Mouse (Mus musculus) heart, postnatal 0 days (tissue): ENCODE measurements around the gene Taar2. TPM values are rescaled to one million over a fixed set of nuclear protein-coding genes. Genes with fewer than 3 reads are reported as not detected.

ENCODE experiments used
- ATAC-seq: fragments of 200-750 bp; cut with Nextera tagmentation; 2 replicates; pipeline ENCODE4 v1.8.0; 2017; ENCODE audit warnings: low read depth, moderate number of reproducible peaks, moderate library complexity; ENCODE audit not compliant: insufficient read depth
- DNase-seq: peaks from one replicate; pipeline ENCODE4 v3.0.0-alpha.2; 2016; ENCODE audit warnings: low spot score
- H3K27ac ChIP-seq: fragments of 300-500 bp; sonication (generic); 2 replicates; pipeline ENCODE4 v1.5.1; 2014; ENCODE audit warnings: low read depth, mild to moderate bottlenecking
- H3K27me3 ChIP-seq: fragments of 300-500 bp; sonication (generic); 2 replicates; pipeline ENCODE4 v1.6.1; 2014; ENCODE audit warnings: low read length, mixed read lengths; ENCODE audit not compliant: control insufficient read depth, insufficient read depth
- H3K36me3 ChIP-seq: fragments of 300-500 bp; sonication (generic); replicated peaks from 2 replicates; pipeline ENCODE4 v1.6.1; 2014; ENCODE audit warnings: low read length, mixed read lengths; ENCODE audit not compliant: control insufficient read depth, insufficient read depth
- H3K4me1 ChIP-seq: fragments of 300-500 bp; sonication (generic); 2 replicates; pipeline ENCODE4 v1.6.1; 2014; ENCODE audit warnings: antibody characterized with exemption; ENCODE audit not compliant: control insufficient read depth, insufficient read depth
- H3K4me2 ChIP-seq: fragments of 300-500 bp; sonication (generic); 2 replicates; pipeline ENCODE4 v1.6.1; 2014; ENCODE audit warnings: low read depth, mild to moderate bottlenecking, low read length, moderate library complexity
- H3K4me3 ChIP-seq: fragments of 300-500 bp; sonication (generic); 2 replicates; pipeline ENCODE4 v1.5.1; 2014; ENCODE audit warnings: low read depth, low read length
- H3K9ac ChIP-seq: fragments of 300-500 bp; sonication (generic); replicated peaks from 2 replicates; pipeline ENCODE4 v1.6.1; 2014; ENCODE audit warnings: low read depth, low read length, mixed read lengths
- H3K9me3 ChIP-seq: fragments of 300-500 bp; sonication (generic); replicated peaks from 2 replicates; pipeline ENCODE4 v1.6.1; 2016; ENCODE audit warnings: low read length; ENCODE audit not compliant: control insufficient read depth
- CTCF ChIP-seq: IDR thresholded peaks from 2 replicates; pipeline ENCODE4 v1.5.1; 2016; ENCODE audit warnings: antibody characterized with exemption, control low read depth, low read depth
- EP300 ChIP-seq: IDR thresholded peaks from 2 replicates; pipeline ENCODE4 v1.6.1; 2016; ENCODE audit warnings: antibody characterized with exemption, low read depth
- WGBS: fragments of 180-500 bp; shearing (Covaris S2); extraction: QIAGEN DNeasy Blood & Tissue Kit; methylation state at CpG from one replicate; pipeline ENCODE4 v1.1.7; 2014; 5-methylcytosine and 5-hydroxymethylcytosine counted together
- polyA plus RNA-seq: library from polyadenylated mRNA; unstranded; fragments of >200 nt; fragmentation: Nextera tagmentation; extraction: Ambion mirVana; gene quantifications from 2 replicates; pipeline ENCODE4 v1.2.1, GENCODE M21; 2015
- total RNA-seq: library from RNA; depleted of rRNA; stranded (reverse); fragments of >200 nt; gene quantifications from 2 replicates; pipeline ENCODE4 v1.2.3, GENCODE M21; 2014; ENCODE audit warnings: low replicate concordance; rRNA removed

Gene Taar2
- total and polyA plus RNA-seq, 2 experiments from 2014 or later, result not detected

GRCm38 (mm10) chr10:23985546-23985945 lies 47.2 kb downstream of the Taar2 start, which contains the start of gene Taar6:
Gene Taar6 (minus strand): TSS chr10:23985646.
- H3K9ac ChIP-seq, result no peak within 1 kb of the TSS
- no peaks in the 10 kb centered on the region for H3K9me3 ChIP-seq

GRCm38 (mm10) chr10:23986419-23986818 lies 48.0 kb downstream of the Taar2 start:
- 77% methylated on average over 5 of the region's 5 CpGs for whole genome bisulfite sequencing
- Histone ChIP-seq H3K9ac (no peak overlapping the region), H3K9me3 (no peaks in the 10 kb centered on the region), H3K36me3 (no peaks in the 10 kb centered on the region), H3K4me1 (no peaks in the 10 kb centered on the region), H3K4me3 (no peak overlapping the region), H3K27ac (no peak overlapping the region), H3K4me2 (no peak overlapping the region), H3K27me3 (no peaks in the 10 kb centered on the region)
- ATAC-seq, result no peak
- no peak for TF ChIP-seq CTCF
- no peak for TF ChIP-seq EP300
- no peak for DNase-seq

More at GRCm38 (mm10) chr10:23985546-23985945, 47.2 kb downstream of the Taar2 start, which contains the start of gene Taar6:
- TF ChIP-seq EP300 (no peak), CTCF (no peak)
- Histone ChIP-seq H3K4me1 (no peaks in the 10 kb centered on the region), H3K4me2 (no peak within 1 kb of the TSS), H3K27me3 (no peaks in the 10 kb centered on the region), H3K4me3 (no peak within 1 kb of the TSS), H3K36me3 (no peaks in the 10 kb centered on the region), H3K27ac (no peak within 1 kb of the TSS)
- ATAC-seq (no peak), DNase-seq (no peak)
- 67% methylated on average over 8 of the region's 8 CpGs for WGBS

Other genes with a start within 250 kb of the Taar2 start
- 2,923 and 3,021 TPM in 2 replicates for gene Rps12, start 151.3 kb upstream of the Taar2 start, total RNA-seq
- 83.1 and 86.0 TPM in 2 replicates for gene Rps12, start 151.3 kb upstream of the Taar2 start, polyA plus RNA-seq
- 7.2 and 10.1 TPM in 2 replicates for gene Slc18b1, start 141.6 kb upstream of the Taar2 start, total RNA-seq
- 4.6 and 5.4 TPM in 2 replicates for gene Slc18b1, start 141.6 kb upstream of the Taar2 start, polyA plus RNA-seq
- gene Vnn3, start 87.1 kb upstream of the Taar2 start, total RNA-seq, result 0.62 TPM in 1 of 2 replicates, not detected in the other
- gene Vnn3, start 87.1 kb upstream of the Taar2 start, polyA plus RNA-seq, result 0.08 and 0.12 TPM in 2 replicates
- gene Vnn1, start 43.9 kb upstream of the Taar2 start, total RNA-seq, result 3.4 and 7.3 TPM in 2 replicates
- 0.68 and 0.74 TPM in 2 replicates for gene Vnn1, start 43.9 kb upstream of the Taar2 start, polyA plus RNA-seq
- not detected in 2 replicates for gene Taar1, start 18.2 kb upstream of the Taar2 start, total RNA-seq
- not detected in 2 replicates for gene Taar1, start 18.2 kb upstream of the Taar2 start, polyA plus RNA-seq
- not detected in 2 replicates for gene Taar3, start 11.0 kb downstream of the Taar2 start, total RNA-seq
- not detected in 2 replicates for gene Taar3, start 11.0 kb downstream of the Taar2 start, polyA plus RNA-seq
- not detected in 2 replicates for gene Taar4, start 21.9 kb downstream of the Taar2 start, total RNA-seq
- gene Taar4, start 21.9 kb downstream of the Taar2 start, polyA plus RNA-seq, result not detected in 2 replicates
- not detected in 2 replicates for gene Taar5, start 32.1 kb downstream of the Taar2 start, total RNA-seq
- not detected in 2 replicates for gene Taar5, start 32.1 kb downstream of the Taar2 start, polyA plus RNA-seq
- not detected in 2 replicates for gene Taar6, start 47.1 kb downstream of the Taar2 start, total RNA-seq
- not detected in 2 replicates for gene Taar6, start 47.1 kb downstream of the Taar2 start, polyA plus RNA-seq
- gene Taar7a, start 54.9 kb downstream of the Taar2 start, total RNA-seq, result not detected in 2 replicates
- not detected in 2 replicates for gene Taar7a, start 54.9 kb downstream of the Taar2 start, polyA plus RNA-seq
- gene Taar7b, start 61.4 kb downstream of the Taar2 start, total RNA-seq, result not detected in 2 replicates
- not detected in 2 replicates for gene Taar7b, start 61.4 kb downstream of the Taar2 start, polyA plus RNA-seq
- gene Taar7d, start 88.7 kb downstream of the Taar2 start, total RNA-seq, result not detected in 2 replicates
- gene Taar7d, start 88.7 kb downstream of the Taar2 start, polyA plus RNA-seq, result not detected in 2 replicates
- not detected in 2 replicates for gene Taar7e, start 99.0 kb downstream of the Taar2 start, total RNA-seq
- not detected in 2 replicates for gene Taar7e, start 99.0 kb downstream of the Taar2 start, polyA plus RNA-seq
- gene Taar7f, start 110.9 kb downstream of the Taar2 start, total RNA-seq, result not detected in 2 replicates
- gene Taar7f, start 110.9 kb downstream of the Taar2 start, polyA plus RNA-seq, result not detected in 2 replicates
- gene Taar8a, start 137.9 kb downstream of the Taar2 start, total RNA-seq, result not detected in 2 replicates
- not detected in 2 replicates for gene Taar8a, start 137.9 kb downstream of the Taar2 start, polyA plus RNA-seq
- not detected in 2 replicates for gene Taar8b, start 153.7 kb downstream of the Taar2 start, total RNA-seq
- not detected in 2 replicates for gene Taar8b, start 153.7 kb downstream of the Taar2 start, polyA plus RNA-seq
- gene Taar8c, start 163.3 kb downstream of the Taar2 start, total RNA-seq, result not detected in 2 replicates
- gene Taar8c, start 163.3 kb downstream of the Taar2 start, polyA plus RNA-seq, result not detected in 2 replicates
- gene Taar9, start 171.0 kb downstream of the Taar2 start, total RNA-seq, result not detected in 2 replicates
- not detected in 2 replicates for gene Taar9, start 171.0 kb downstream of the Taar2 start, polyA plus RNA-seq
- 30.1 and 35.6 TPM in 2 replicates for gene Stx7, start 210.7 kb downstream of the Taar2 start, total RNA-seq
- gene Stx7, start 210.7 kb downstream of the Taar2 start, polyA plus RNA-seq, result 67.8 and 68.8 TPM in 2 replicates